Comparison of ENCODE assay signal across 8 mouse cellular contexts in genomic region chr2:128339061-128339642, GRCm38 (mm10).
DNase-seq lines count a peak whose midpoint lies in the region; ATAC-seq lines count a peak whose summit lies in the region.

No protein-coding gene starts in this region.

- H3K4me1 ChIP-seq in embryonic facial prominence, embryonic 14.5 days (ENCODE audit: control insufficient read depth, insufficient read depth, low read length): peaks cover 49% of the 10 kb centered on the region
- peaks cover 7% of the 10 kb centered on the region; the same call in 1 of the 2 replicates for H3K4me1 ChIP-seq in midbrain, embryonic 16.5 days (ENCODE audit: control insufficient read depth, insufficient read depth, low read length)

- 5% methylated on average over 8 of the region's 8 CpGs for whole genome bisulfite sequencing in embryonic facial prominence, embryonic 14.5 days
- 29% methylated on average over 8 of the region's 8 CpGs for WGBS in midbrain, embryonic 16.5 days

- no peaks in the 10 kb centered on the region for H3K9me3 ChIP-seq in embryonic facial prominence, embryonic 14.5 days (ENCODE audit: control insufficient read depth, low read length)
- H3K9me3 ChIP-seq in midbrain, embryonic 16.5 days (replicated peaks; ENCODE audit: control insufficient read depth, low read length, poor library complexity, severe bottlenecking): no peaks in the 10 kb centered on the region

- no peak overlapping the region for H3K4me3 ChIP-seq in embryonic facial prominence, embryonic 14.5 days (ENCODE audit: low read depth, low read length)
- H3K4me3 ChIP-seq in midbrain, embryonic 16.5 days (ENCODE audit: low read depth, low read length): no peak overlapping the region

- no peaks in the 10 kb centered on the region for H3K36me3 ChIP-seq in embryonic facial prominence, embryonic 14.5 days (ENCODE audit: control insufficient read depth, insufficient read depth, low read length)
- H3K36me3 ChIP-seq in midbrain, embryonic 16.5 days (ENCODE audit: control insufficient read depth, insufficient read depth, low read length): no peaks in the 10 kb centered on the region

- H3K9ac ChIP-seq in embryonic facial prominence, embryonic 14.5 days (ENCODE audit: low read depth, low read length): no peak overlapping the region
- H3K9ac ChIP-seq in midbrain, embryonic 16.5 days (ENCODE audit: low read depth, low read length): no peak overlapping the region

- H3K27me3 ChIP-seq in embryonic facial prominence, embryonic 14.5 days (replicated peaks; ENCODE audit: control insufficient read depth, insufficient read depth, low read length): no peaks in the 10 kb centered on the region
- H3K27me3 ChIP-seq in midbrain, embryonic 16.5 days (ENCODE audit: control insufficient read depth, insufficient read depth, low read depth, low read length): no peaks in the 10 kb centered on the region

- ATAC-seq in embryonic facial prominence, embryonic 14.5 days (ENCODE audit: low read depth): peak; percentile 16
- peak; percentile 30 for ATAC-seq in megakaryocyte, adult 5-6 weeks (ENCODE audit: poor library complexity, severe bottlenecking)
- ATAC-seq in midbrain, embryonic 16.5 days: no peak

- intact Hi-C loops in gastrocnemius, postnatal 14 days (cut with DNase I; ENCODE audit: low total_unique reads): no loop called here

- peak; percentile 21 to 49 for DNase-seq in gastrocnemius, adult 8-10 months (ENCODE audit: low spot score in 2 of 2)
- DNase-seq in gastrocnemius, postnatal 14 days: no peak
- DNase-seq in embryonic facial prominence, embryonic 14.5 days (ENCODE audit: low spot score): peak; percentile 88
- DNase-seq in kidney, adult 8-10 months: peak; percentile 73 to 75
- DNase-seq in yolk sac, embryonic 10.5 days (ENCODE audit: low spot score): no peak
- DNase-seq in testis, postnatal 14 days (ENCODE audit: low spot score): no peak

- H3K4me2 ChIP-seq in embryonic facial prominence, embryonic 14.5 days (ENCODE audit: low read depth, low read length): peak overlapping the region; percentile 39
- no peak overlapping the region for H3K4me2 ChIP-seq in midbrain, embryonic 16.5 days (ENCODE audit: low read length)

- peak overlapping the region; percentile 89 for H3K27ac ChIP-seq in embryonic facial prominence, embryonic 14.5 days (replicated peaks; ENCODE audit: low read depth, low read length)
- no peak overlapping the region for H3K27ac ChIP-seq in midbrain, embryonic 16.5 days (ENCODE audit: low read length)

Comparison
In these comparisons a context has a peak if more than half of its experiments do, and no peak if none do; other contexts are left out.
1. DNase-seq: peak in gastrocnemius, adult 8-10 months (2 of 2), embryonic facial prominence, embryonic 14.5 days (single experiment) and kidney, adult 8-10 months (2 of 2); none in gastrocnemius, postnatal 14 days (single experiment), yolk sac, embryonic 10.5 days (single experiment) and testis, postnatal 14 days (single experiment).